Mouse (Mus musculus) forebrain, embryonic 10.5 days (tissue): ENCODE measurements around the gene Slc35g2. TPM values are rescaled to one million over a fixed set of nuclear protein-coding genes. Genes with fewer than 3 reads are reported as not detected.

ENCODE experiments used
- DNase-seq: peaks from one replicate; pipeline ENCODE4 v3.0.0-alpha.2; 2017; ENCODE audit warnings: low spot score; ENCODE audit errors: extremely low spot score
- H3K27ac ChIP-seq: fragments of 300-500 bp; sonication (generic); 2 replicates; pipeline ENCODE4 v1.5.1; 2016; ENCODE audit warnings: mild to moderate bottlenecking
- H3K27me3 ChIP-seq: fragments of 300-500 bp; sonication (generic); 2 replicates; pipeline ENCODE4 v1.6.1; 2016; ENCODE audit warnings: mild to moderate bottlenecking; ENCODE audit not compliant: poor library complexity, severe bottlenecking
- H3K36me3 ChIP-seq: fragments of 300-500 bp; sonication (generic); replicated peaks from 2 replicates; pipeline ENCODE4 v1.6.1; 2016; ENCODE audit warnings: mild to moderate bottlenecking, moderate library complexity
- H3K4me1 ChIP-seq: fragments of 300-500 bp; sonication (generic); 2 replicates; pipeline ENCODE4 v1.6.1; 2016
- H3K4me3 ChIP-seq: fragments of 300-500 bp; sonication (generic); 2 replicates; pipeline ENCODE4 v1.5.1; 2016; ENCODE audit warnings: mild to moderate bottlenecking, moderate library complexity
- H3K9me3 ChIP-seq: fragments of 300-500 bp; sonication (generic); 2 replicates; pipeline ENCODE4 v1.6.1; 2016; ENCODE audit warnings: mild to moderate bottlenecking, moderate library complexity
- WGBS: fragments of 180-500 bp; shearing (Covaris S2); methylation state at CpG from one replicate; pipeline ENCODE4 v1.1.7; 2016; 5-methylcytosine and 5-hydroxymethylcytosine counted together
- polyA plus RNA-seq: library from polyadenylated mRNA; unstranded; fragments of >200 nt; fragmentation: Nextera tagmentation; extraction: Ambion mirVana; gene quantifications from 2 replicates; pipeline ENCODE4 v1.2.1, GENCODE M21; 2016

Slc35g2 gene
- polyA plus RNA-seq, 1 experiment from 2014 or later: 4.8 TPM

DNA sequence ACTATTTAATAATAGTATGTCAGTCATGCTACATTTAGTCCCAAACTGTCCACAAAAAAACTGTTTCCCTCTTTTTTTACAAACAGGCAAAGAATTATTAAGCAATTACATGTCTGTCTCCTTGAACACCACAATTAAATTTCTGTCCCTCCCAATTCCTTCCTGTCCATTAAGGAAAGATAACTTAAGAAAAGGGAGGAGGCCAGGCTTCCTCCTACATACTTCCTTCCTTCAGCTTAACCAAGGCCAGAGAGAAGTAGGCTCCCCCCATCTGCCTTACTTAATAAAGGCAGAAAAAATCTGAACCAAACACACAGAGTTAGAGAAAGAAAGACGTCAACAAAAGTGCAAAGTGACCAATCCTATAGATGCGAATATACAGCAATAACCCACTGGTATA, 63.3 kb downstream of the Slc35g2 start:
- DNase-seq: no peak
- H3K27me3 ChIP-seq: no peaks in the 10 kb centered on the region
- no peak overlapping the region for H3K4me3 ChIP-seq
- no peak overlapping the region for H3K27ac ChIP-seq
- peaks cover 14% of the 10 kb centered on the region for H3K36me3 ChIP-seq
- 93% methylated on average over 2 of the region's 2 CpGs for WGBS
- H3K4me1 ChIP-seq: 0 out of 2 replicates have a peak, but pooled peaks cover 3% of the 10 kb centered on the region
- no peaks in the 10 kb centered on the region for H3K9me3 ChIP-seq

DNA sequence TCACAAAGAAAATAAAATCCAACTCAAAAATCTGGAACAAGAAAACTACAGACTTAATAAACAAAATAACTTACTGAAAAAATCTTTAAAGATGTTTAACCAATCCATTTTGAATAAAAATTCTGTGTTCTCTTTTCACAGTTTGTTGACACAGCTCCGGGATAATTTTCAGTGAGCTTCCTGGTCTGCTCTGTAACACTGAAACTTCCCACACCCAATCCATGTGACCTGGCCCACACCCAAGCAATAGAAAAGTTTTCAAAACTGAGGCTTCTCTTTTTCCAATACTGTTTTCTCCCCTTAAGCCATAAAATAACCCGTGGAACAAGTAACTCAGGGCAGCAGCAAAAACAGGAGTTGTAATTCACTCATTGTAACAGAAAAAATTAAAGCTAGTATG, 64.2 kb downstream of the Slc35g2 start:
- Histone ChIP-seq H3K27ac (no peak overlapping the region), H3K4me1 (0 out of 2 replicates have a peak, but pooled peaks cover 3% of the 10 kb centered on the region), H3K4me3 (no peak overlapping the region), H3K27me3 (no peaks in the 10 kb centered on the region), H3K36me3 (peaks cover 16% of the 10 kb centered on the region), H3K9me3 (no peaks in the 10 kb centered on the region)
- DNase-seq: no peak
- 86% methylated on average over 2 of the region's 2 CpGs for WGBS

DNA sequence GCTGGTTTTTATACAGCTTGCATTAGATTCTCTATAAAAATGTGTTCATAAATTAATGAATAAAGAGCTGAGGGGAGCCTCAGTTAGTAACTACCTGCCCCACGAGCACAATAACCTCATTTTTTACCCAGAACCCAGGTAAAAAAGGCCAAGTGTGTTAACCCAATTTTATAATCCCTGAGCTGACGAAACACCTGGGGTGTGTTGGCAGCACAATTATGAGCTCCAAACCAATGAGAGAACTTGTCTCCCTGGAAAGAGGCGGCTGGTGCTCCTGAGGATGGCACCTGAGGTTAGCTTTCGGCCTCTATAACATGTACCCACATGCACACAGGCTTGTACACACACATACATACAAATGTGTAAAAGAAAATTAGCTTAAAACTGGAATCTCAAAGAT, 65.4 kb downstream of the Slc35g2 start:
- Histone ChIP-seq H3K36me3 (peaks cover 21% of the 10 kb centered on the region), H3K9me3 (no peaks in the 10 kb centered on the region), H3K4me1 (no peaks in the 10 kb centered on the region), H3K4me3 (no peak overlapping the region), H3K27me3 (no peaks in the 10 kb centered on the region), H3K27ac (no peak overlapping the region)
- DNase-seq: no peak
- 94% methylated on average over 4 of the region's 4 CpGs for WGBS

Other genes starting within 250 kb of the Slc35g2 start
- 1.6 and 1.8 TPM in 2 replicates for gene Il20rb, start 84.3 kb downstream of the Slc35g2 start, polyA plus RNA-seq
- 65.6 and 70.0 TPM in 2 replicates for gene Nck1, start 25.0 kb downstream of the Slc35g2 start, polyA plus RNA-seq
- 52.3 and 53.9 TPM in 2 replicates for gene Stag1, start 26.7 kb upstream of the Slc35g2 start, polyA plus RNA-seq